Mouse (Mus musculus): ENCODE data around the gene Gdpd3. TPM values are rescaled to one million over a fixed set of nuclear protein-coding genes. Genes with fewer than 3 reads are reported as not detected.

Gdpd3 gene
- total RNA-seq, 2 experiments from 2014 or later, result 1.6 to 2.1 TPM

- intact Hi-C loops (cut with DNase I), result no loop called here
- DNase-seq (ENCODE audit: low spot score), result no peak
These were observed 15.7 kb downstream of the Gdpd3 start for GRCm38 (mm10) chr7:126781661-126782370.

GRCm38 (mm10) chr7:126782693-126783092 lies 16.6 kb downstream of the Gdpd3 start:
- intact Hi-C loops (cut with DNase I), result no loop called here
- no peak for DNase-seq (ENCODE audit: low spot score)

- intact Hi-C loops (cut with DNase I), result no loop called here
- DNase-seq (ENCODE audit: low spot score), result no peak
These were observed 18.3 kb downstream of the Gdpd3 start for GRCm38 (mm10) chr7:126784469-126784868.

- intact Hi-C loops (cut with DNase I), result no loop called here
- no peak for DNase-seq (ENCODE audit: low spot score)
These were observed 18.9 kb downstream of the Gdpd3 start for GRCm38 (mm10) chr7:126785056-126785455.

GRCm38 (mm10) chr7:126786142-126786541 lies 20.0 kb downstream of the Gdpd3 start:
- no peak for DNase-seq (ENCODE audit: low spot score)
- intact Hi-C loops (cut with DNase I), result no loop called here

- no peak for DNase-seq (ENCODE audit: low spot score)
- intact Hi-C loops (cut with DNase I), result no loop called here
These were observed 23.0 kb downstream of the Gdpd3 start for GRCm38 (mm10) chr7:126789141-126789540.

GRCm38 (mm10) chr7:126791851-126792720 lies 26.0 kb downstream of the Gdpd3 start, which contains the start of gene Ppp4c:
Gene Ppp4c (minus strand): TSS chr7:126792496.
- intact Hi-C loops (cut with DNase I), result no loop called here
- peak; percentile 93 for DNase-seq (ENCODE audit: low spot score)

- DNase-seq (ENCODE audit: low spot score), result no peak
- intact Hi-C loops (cut with DNase I), result no loop called here
These were observed 26.7 kb downstream of the Gdpd3 start for GRCm38 (mm10) chr7:126792721-126793443.

- intact Hi-C loops (cut with DNase I), result no loop called here
These were observed 27.5 kb downstream of the Gdpd3 start for GRCm38 (mm10) chr7:126793456-126794270.

GRCm38 (mm10) chr7:126794271-126794605 lies 28.1 kb downstream of the Gdpd3 start:
- intact Hi-C loops (cut with DNase I), result no loop called here
- no peak for DNase-seq (ENCODE audit: low spot score)

More at GRCm38 (mm10) chr7:126793456-126794270, 27.5 kb downstream of the Gdpd3 start:
- no peak for DNase-seq (ENCODE audit: low spot score)

- intact Hi-C loops (cut with DNase I), result no loop called here
- DNase-seq (ENCODE audit: low spot score), result no peak
These were observed 29.5 kb downstream of the Gdpd3 start for GRCm38 (mm10) chr7:126795387-126796317.

GRCm38 (mm10) chr7:126796350-126796932 lies 30.3 kb downstream of the Gdpd3 start:
- intact Hi-C loops (cut with DNase I), result no loop called here

GRCm38 (mm10) chr7:126797411-126798126 lies 31.4 kb downstream of the Gdpd3 start, which contains the start of gene Fam57b:
Gene Fam57b (plus strand): TSS chr7:126797668.
- no peak for DNase-seq (ENCODE audit: low spot score)
- intact Hi-C loops (cut with DNase I), result no loop called here

More at GRCm38 (mm10) chr7:126796350-126796932, 30.3 kb downstream of the Gdpd3 start:
- DNase-seq (ENCODE audit: low spot score), result no peak

GRCm38 (mm10) chr7:126798127-126799049 lies 32.3 kb downstream of the Gdpd3 start:
- no peak for DNase-seq (ENCODE audit: low spot score)
- intact Hi-C loops (cut with DNase I), result no loop called here

- intact Hi-C loops (cut with DNase I), result no loop called here
- peak; percentile 98 for DNase-seq (ENCODE audit: low spot score)
These were observed 32.9 kb downstream of the Gdpd3 start for GRCm38 (mm10) chr7:126799050-126799467.

Measured in heart, postnatal 25 days (tissue).